Mouse (Mus musculus) gonadal fat pad, adult 2 months (tissue): Measurements from ENCODE around the gene Ccdc85b. TPM values are rescaled to one million over a fixed set of nuclear protein-coding genes. Genes with fewer than 3 reads are reported as not detected.

Experiments used
- DNase-seq: peaks from one replicate; pipeline ENCODE4 v3.0.0-alpha.2; 2012; ENCODE audit warnings: low read depth
- polyA plus RNA-seq: library from polyadenylated mRNA; depleted of rRNA; stranded (reverse); fragments of >200 nt; gene quantifications from 2 replicates; pipeline ENCODE4 v1.2.3, GENCODE M21; 2012

The Ccdc85b gene
- polyA plus RNA-seq, 1 experiment, result 5.6 TPM

GRCm38 (mm10) chr19:5481398-5481797 lies 23.7 kb upstream of the Ccdc85b start:
- DNase-seq, result no peak

GRCm38 (mm10) chr19:5480016-5480415 lies 22.3 kb upstream of the Ccdc85b start:
- no peak for DNase-seq

GRCm38 (mm10) chr19:5477668-5478300 lies 20.1 kb upstream of the Ccdc85b start:
- no peak for DNase-seq

DNA sequence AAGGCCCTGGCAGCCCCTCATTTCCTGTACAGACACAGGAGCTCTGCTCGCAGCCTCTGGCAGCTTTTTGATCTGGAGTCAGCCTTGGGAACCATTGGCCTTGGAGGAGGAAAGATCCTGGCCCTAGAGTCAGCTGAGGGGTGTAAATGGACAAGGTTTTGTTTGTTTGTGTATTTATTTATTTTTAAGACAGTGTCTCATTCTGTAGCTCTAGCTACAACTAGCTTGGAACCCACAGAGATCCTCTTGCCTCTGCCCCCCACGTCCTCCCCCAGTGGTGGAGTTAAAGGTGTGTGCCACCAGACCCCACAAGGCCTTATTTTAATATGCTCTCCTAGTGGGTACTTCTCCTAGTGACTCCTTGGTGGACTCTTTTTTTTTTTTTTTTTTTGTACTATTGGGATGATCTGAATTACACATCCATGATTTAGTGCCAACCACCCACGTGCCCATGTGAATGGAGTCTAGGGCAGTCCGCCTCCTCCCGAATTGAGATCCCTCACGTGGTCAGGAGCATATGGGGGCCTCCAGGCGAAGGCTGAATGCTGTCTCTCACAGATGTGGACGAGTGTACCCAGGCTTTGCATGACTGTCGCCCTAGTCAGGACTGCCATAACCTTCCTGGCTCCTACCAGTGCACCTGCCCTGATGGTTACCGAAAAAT lies 19.4 kb upstream of the Ccdc85b start:
- DNase-seq, result no peak

DNA sequence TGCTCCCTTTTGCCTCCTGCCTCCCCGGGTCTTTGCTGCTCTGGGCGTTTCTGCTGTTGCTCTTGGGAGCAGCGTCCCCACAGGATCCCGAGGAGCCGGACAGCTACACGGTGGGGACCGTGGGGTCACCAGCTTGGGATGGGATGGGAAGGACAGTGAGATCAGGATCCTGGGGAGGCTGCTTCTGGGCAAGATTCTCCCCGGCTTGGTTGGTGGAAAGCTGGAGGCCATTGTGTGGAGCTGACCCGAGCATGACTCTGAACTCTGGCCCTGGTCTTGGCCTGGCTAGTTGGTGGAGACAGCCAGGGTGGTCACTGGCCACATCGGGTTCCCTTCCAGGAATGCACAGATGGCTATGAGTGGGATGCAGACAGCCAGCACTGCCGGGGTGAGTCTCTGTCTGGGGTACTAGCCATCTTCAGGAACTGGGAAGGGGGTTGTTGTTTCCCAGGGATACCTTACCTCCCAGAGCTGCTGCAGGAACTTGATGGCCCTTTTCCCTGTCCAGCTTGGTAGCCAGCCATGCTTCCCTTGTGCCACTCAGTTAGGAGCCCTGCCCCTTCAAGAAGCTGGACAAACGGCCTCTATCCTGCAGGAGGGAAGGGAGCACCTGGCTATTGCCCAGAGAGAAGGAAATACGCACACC lies 17.5 kb upstream of the Ccdc85b start:
- no peak for DNase-seq

DNA sequence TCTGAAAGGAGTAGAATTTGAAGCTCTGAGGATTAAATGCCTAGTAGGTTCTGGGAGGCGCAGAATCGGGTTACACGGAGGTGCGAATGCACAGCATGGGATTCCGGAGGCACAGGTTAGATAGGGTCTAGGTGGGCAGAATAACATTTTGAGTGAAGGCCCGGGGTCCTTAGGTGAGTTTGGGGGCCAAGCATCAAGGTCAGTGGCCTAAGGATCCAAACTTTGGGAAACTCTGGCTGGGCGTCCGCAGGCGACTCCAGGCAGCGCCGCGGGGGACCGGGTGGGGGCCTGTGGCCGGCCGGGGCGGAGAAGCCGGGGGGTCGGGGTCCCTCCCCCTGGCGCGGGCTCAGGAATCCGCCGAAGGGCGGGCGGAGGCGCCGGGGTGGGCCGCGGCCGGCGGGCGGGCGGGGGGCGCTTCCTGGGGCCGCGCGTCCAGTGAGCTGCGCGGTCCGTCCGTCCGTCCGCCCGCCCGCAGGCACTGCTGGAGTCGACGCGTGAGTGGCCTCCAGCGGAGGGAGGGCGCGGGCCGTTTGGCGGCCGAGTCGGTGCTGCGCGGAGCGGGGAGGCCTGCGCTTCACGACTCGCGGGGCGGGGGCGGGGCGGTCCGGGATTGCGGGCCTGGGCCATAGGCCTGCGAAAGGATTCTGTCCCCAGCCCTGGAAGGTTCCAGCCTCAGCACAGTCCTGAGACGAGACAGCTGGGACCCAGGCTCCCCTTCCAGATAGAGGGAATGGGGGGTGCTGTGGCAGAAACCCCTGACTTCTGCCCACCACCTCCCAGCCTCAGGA lies 16.8 kb upstream of the Ccdc85b start:
- no peak for DNase-seq

- no peak for DNase-seq
These were observed 16.0 kb upstream of the Ccdc85b start, which contains the start of gene Efemp2 for GRCm38 (mm10) chr19:5473720-5474119. TSS of gene Efemp2 (plus strand) at chr19:5473954.

DNA sequence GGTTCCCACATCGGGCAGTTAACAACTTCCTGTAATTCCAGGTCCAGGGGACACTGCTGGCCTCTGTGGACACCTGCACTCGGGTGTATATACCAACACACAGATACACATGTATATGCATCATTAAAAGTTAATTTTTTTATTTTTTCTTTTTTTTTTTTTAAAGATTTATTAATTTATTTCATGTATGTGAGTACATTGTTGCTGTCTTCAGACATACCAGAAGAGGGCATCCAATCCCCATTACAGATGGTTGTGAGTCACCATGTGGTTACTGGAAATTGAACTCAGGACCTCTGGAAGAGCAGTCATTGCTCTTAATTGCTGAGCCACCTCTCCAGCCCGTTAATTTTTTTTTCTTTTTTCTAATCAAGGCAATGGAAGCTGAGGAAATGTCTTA lies 15.2 kb upstream of the Ccdc85b start:
- DNase-seq, result no peak

DNA sequence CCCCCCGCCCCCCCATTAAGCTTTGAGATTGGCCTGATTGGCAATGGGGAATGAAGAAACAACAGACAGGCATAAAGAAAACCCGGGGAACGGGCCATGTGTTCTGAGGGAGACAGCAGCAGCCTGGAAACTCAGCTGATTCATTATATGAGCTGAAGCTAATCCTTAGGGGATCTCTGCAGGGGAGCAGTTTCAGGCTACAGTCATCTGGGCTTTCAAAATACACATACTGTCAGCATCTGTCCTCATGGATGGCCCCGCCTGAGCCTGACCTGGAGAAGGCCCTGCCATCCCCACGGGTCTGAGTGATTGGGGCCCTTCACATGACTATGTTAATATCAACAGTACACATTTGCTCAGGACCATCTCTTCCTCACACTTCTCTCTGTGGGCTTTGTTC lies 14.2 kb upstream of the Ccdc85b start:
- DNase-seq, result no peak

DNA sequence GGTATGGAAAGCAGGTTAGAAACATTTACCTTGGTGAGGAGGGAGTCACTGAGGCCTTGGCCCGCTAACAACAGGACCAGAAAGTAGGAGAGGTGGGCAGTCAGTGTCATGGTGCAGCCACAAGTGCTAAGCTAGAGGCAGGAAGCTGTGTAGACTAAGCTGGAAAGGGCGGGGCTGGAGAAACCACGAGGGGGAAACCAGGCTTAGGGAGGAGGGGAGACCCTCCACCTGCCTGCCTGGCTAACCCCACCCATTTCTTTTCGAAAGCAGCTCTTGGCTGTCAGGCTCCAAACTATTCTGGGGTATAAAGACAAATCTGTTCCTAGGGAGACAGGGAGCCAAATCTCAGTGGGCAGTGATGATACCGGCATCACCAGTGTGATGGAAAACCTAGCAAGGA lies 10.7 kb upstream of the Ccdc85b start, which contains the start of gene Ctsw:
TSS of gene Ctsw (minus strand) at position 134 of the 400 bp plus-strand sequence.
- no peak for DNase-seq

DNA sequence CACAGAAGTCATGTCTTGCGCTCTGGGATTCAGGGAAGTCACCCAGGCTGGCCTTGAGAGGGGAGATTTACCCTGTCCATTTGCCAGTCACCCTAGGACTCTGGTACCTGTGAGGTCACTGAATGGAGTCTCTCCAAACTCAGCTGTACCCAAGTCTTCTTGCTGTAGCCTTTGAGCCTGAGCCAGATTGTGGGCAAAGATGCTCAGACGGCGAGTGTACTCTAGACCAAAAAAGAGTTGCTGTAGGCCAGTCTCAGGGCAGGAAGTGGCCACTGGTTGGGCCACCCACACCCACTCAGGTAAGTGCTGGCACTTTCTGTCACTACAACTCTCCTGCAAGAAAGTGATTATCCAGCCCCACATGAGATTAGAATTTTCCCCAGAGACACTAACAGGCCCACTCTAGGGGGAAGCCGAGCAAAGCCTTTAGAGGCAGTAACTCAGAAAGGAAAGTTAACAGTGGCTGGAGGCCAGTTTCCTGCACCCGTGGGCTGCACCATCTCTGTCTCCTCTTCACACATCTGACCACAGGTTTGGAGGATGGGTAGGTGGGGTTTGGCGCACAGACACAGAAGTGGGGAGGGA lies 9.3 kb upstream of the Ccdc85b start:
- no peak for DNase-seq

- DNase-seq, result no peak
These were observed 7.3 kb upstream of the Ccdc85b start for GRCm38 (mm10) chr19:5465037-5465436.

GRCm38 (mm10) chr19:5463791-5464562 lies 6.3 kb upstream of the Ccdc85b start:
- no peak for DNase-seq

- DNase-seq, result no peak
These were observed 5.5 kb upstream of the Ccdc85b start for GRCm38 (mm10) chr19:5463212-5463611.

DNA sequence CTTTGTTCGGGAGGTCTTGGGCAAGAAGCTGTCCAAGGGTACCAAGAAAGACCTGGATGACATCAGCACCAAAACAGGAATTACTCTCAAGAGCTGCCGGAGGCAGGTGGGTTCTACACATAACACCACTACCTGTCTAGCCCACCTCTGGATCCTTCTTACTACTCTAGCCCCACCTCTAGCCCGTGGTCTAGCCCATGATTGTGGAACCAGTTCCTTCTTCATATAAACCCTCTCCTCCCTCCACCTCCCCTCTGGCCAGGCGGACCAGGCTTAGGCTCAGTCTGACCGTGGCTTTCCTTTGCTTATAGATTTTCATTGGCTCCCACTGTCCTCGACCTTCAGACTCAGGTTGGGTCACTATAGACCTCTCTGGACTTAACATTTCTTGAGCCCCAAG lies 3.7 kb upstream of the Ccdc85b start:
- DNase-seq, result no peak

DNA sequence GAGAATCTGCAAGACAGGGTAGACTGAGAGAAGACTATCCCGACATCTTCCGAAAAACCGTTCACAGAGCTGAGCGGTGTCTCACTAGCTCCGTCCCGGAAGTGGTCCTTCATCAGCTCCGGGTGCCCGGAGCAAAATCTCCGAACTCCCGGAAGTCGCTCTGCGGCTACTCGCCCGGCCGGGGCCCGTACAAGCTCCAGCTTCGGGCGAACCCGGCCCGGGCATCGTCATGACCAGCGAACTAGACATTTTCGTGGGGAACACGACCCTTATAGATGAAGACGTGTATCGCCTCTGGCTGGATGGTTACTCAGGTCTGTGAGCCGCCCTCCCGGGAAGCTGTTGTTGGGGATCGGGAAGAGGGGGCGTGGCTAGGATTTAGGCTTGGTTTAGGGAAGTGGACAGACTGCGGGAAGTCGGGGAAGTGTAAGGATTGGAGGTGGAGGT lies 2.8 kb upstream of the Ccdc85b start, which contains the start of gene Fibp:
TSS of gene Fibp (plus strand) at position 151 of the 447 bp plus-strand sequence.
- no peak for DNase-seq

- DNase-seq, result no peak
These were observed 2.2 kb upstream of the Ccdc85b start for GRCm38 (mm10) chr19:5459896-5460295.

- DNase-seq, result no peak
These were observed 1.3 kb upstream of the Ccdc85b start for GRCm38 (mm10) chr19:5459019-5459418.

DNA sequence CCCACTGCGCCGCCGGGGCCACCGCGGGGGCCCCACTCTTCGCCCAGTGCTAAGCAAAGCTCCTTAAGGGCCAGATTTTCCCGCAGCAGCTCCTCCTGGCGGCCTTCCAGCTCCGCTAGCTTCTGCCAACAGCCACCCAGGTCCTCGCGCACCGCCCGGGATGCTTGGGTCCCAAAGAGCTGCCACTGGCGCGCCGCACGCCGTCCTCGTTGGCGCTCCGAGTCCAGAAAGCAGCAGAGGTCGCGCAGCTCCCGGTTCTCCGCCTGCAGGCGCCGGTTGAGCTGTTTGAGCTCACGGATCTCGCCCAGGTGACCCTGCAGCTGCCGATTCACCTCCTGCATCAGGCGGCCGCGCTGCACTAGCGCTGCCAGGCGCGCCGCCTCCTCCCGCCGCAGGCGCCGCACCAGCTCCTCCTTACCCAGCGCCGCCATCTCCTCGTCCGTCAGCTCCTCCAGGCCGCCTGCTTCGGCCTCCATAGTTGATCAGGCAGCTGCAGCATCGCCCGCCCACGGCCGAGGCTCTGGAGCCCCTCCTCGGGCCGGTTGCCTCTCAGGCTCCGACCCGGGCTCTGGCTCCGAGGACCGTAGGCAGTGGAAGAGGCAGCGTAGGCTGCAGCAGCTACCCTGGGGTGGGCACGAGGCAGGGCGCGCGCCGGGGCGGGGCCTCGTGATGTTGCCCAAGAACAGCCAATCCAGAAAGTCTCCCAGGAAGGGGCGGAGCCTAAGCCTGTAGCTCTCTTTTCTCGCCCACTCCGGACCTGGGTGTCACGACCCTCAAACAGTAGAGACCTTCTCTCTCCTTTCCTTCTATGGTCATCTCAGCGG lies 560 bp downstream of the Ccdc85b start:
- no peak for DNase-seq
